In the genomic region with DNA sequence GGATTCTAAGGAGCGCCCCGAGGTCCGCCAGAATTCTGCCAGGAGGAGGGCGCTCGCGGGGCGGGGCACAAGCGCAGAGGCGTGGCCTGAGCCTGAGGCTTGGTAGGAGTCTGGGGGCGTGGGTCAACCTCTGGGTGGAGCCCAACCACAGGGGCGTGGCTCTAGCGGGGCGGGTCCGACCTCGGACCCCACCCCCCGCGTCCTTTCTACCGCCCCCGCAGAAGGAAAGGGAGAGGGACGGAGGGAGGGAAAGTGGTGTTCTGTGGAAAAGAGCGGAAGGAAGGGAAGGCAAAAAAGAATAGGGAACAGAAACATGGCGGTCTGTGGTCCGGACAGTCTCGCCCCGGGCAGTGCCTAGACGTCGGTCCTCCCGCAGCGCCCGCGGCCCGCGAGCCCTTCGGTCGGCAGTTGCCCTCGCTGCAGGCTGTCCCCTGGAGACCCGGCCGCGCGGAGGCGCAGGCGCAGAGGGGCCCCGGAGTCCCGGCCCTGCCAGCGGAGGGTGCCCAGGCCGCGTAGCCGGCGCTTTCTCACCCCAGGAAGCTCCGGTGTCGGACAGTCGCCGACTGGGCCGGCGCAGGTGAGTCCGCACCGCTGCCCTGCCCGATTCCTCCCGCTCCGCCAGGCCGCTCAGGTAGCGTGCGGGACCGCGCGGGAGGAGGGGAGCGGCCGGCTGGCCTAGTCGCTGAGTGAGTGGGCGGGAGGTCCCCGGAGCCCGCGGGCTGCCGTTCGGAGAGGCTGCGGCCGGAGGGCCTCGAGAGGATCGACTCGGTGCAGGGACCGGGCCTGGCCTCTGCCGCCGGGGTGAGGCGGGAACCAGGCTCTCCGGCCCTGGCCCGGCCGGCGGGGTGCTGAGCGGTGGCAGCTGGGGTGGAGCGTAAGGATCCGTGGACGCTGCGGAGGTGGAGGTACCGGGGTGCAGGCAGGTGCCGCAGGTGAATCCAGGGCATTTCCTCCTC, we compare ENCODE assay signal across 8 mouse cellular contexts. TPM values are rescaled to one million over a fixed set of nuclear protein-coding genes. Genes with fewer than 3 reads are reported as not detected.
DNase-seq lines count a peak whose midpoint lies in the region; ATAC-seq and TF ChIP-seq lines count a peak whose summit lies in the region.

A gene (plus strand): TSS at position 220 of the 956 bp plus-strand sequence.

- peak within 1 kb of the TSS; percentile 88 for H3K9ac ChIP-seq in embryonic facial prominence, embryonic 14.5 days (ENCODE audit: low read depth, low read length)
- H3K9ac ChIP-seq in limb, embryonic 14.5 days (ENCODE audit: low read depth, low read length, severe bottlenecking) = peak within 1 kb of the TSS; percentile 95
- H3K9ac ChIP-seq in midbrain, postnatal 0 days (replicated peaks; ENCODE audit: low read length, poor library complexity, severe bottlenecking) = peak within 1 kb of the TSS; percentile 95

- peak within 1 kb of the TSS; percentile 79 for H3K27ac ChIP-seq in embryonic facial prominence, embryonic 14.5 days (replicated peaks; ENCODE audit: low read depth, low read length)
- peak within 1 kb of the TSS; percentile 79 for H3K27ac ChIP-seq in limb, embryonic 14.5 days (replicated peaks; ENCODE audit: low read depth, low read length)
- peak within 1 kb of the TSS; percentile 76 for H3K27ac ChIP-seq in midbrain, postnatal 0 days (ENCODE audit: low read depth, low read length)

- no peaks in the 10 kb centered on the region for H3K27me3 ChIP-seq in embryonic facial prominence, embryonic 14.5 days (replicated peaks; ENCODE audit: control insufficient read depth, insufficient read depth, low read length)
- H3K27me3 ChIP-seq in limb, embryonic 14.5 days (ENCODE audit: control insufficient read depth, insufficient read depth, low read length) = no peaks in the 10 kb centered on the region
- no peaks in the 10 kb centered on the region for H3K27me3 ChIP-seq in midbrain, postnatal 0 days (ENCODE audit: insufficient read depth, low read length)

- TF ChIP-seq POLR2A in limb, embryonic 14.5 days (IDR thresholded peaks at IDR 0.05; ENCODE audit: borderline replicate concordance, extremely low read depth, insufficient read depth, insufficient read length) = peak; percentile 38; the same call in 1 of the 2 replicates

- peak within 1 kb of the TSS; percentile 72 for H3K4me2 ChIP-seq in embryonic facial prominence, embryonic 14.5 days (ENCODE audit: low read depth, low read length)
- H3K4me2 ChIP-seq in limb, embryonic 14.5 days (replicated peaks; ENCODE audit: low read depth, low read length, severe bottlenecking) = peak within 1 kb of the TSS; percentile 86
- peak within 1 kb of the TSS; percentile 96 for H3K4me2 ChIP-seq in midbrain, postnatal 0 days (ENCODE audit: low read depth, low read length, poor library complexity, severe bottlenecking)

- H3K4me1 ChIP-seq in embryonic facial prominence, embryonic 14.5 days (ENCODE audit: control insufficient read depth, insufficient read depth, low read length) = peaks cover 12% of the 10 kb centered on the region
- peaks cover 7% of the 10 kb centered on the region; the same call in 1 of the 2 replicates for H3K4me1 ChIP-seq in limb, embryonic 14.5 days (ENCODE audit: control insufficient read depth, insufficient read depth, low read length)
- peaks cover 4% of the 10 kb centered on the region; the same call in 1 of the 2 replicates for H3K4me1 ChIP-seq in midbrain, postnatal 0 days (ENCODE audit: insufficient read depth, low read length)

- peak; percentile 89 for DNase-seq in 3T3-L1 (ENCODE audit: low read depth, low spot score)
- peak; percentile 91 to 93 for DNase-seq in adrenal gland, postnatal 4 days (ENCODE audit: low spot score in 2 of 2)
- DNase-seq in embryonic facial prominence, embryonic 14.5 days (ENCODE audit: low spot score) = peak; percentile 97
- peak; percentile 93 for DNase-seq in heart, adult 8-10 months (ENCODE audit: low spot score)
- DNase-seq in kidney, adult 9 months = peak; percentile 97
- peak; percentile 96 for DNase-seq in limb, embryonic 14.5 days (ENCODE audit: low spot score)
- DNase-seq in midbrain, postnatal 0 days (ENCODE audit: low spot score) = peak; percentile 94
- peak; percentile 85 to 88 for DNase-seq in spleen, postnatal 14 days (ENCODE audit: low spot score in 2 of 2)

- no peaks in the 10 kb centered on the region for H3K36me3 ChIP-seq in embryonic facial prominence, embryonic 14.5 days (ENCODE audit: control insufficient read depth, insufficient read depth, low read length)
- H3K36me3 ChIP-seq in limb, embryonic 14.5 days (ENCODE audit: control insufficient read depth, insufficient read depth, low read length) = no peaks in the 10 kb centered on the region
- H3K36me3 ChIP-seq in midbrain, postnatal 0 days (ENCODE audit: insufficient read depth, low read length) = no peaks in the 10 kb centered on the region

- H3K4me3 ChIP-seq in embryonic facial prominence, embryonic 14.5 days (ENCODE audit: low read depth, low read length) = peak within 1 kb of the TSS; percentile 65
- peak within 1 kb of the TSS; percentile 98 for H3K4me3 ChIP-seq in limb, embryonic 14.5 days (replicated peaks; ENCODE audit: low read length)
- H3K4me3 ChIP-seq in midbrain, postnatal 0 days (ENCODE audit: low read depth, low read length) = peak within 1 kb of the TSS; percentile 99

- 0 out of 2 replicates have a peak, but pooled peaks cover 3% of the 10 kb centered on the region for H3K9me3 ChIP-seq in embryonic facial prominence, embryonic 14.5 days (ENCODE audit: control insufficient read depth, low read length)
- H3K9me3 ChIP-seq in limb, embryonic 14.5 days (ENCODE audit: control insufficient read depth, low read length) = no peaks in the 10 kb centered on the region
- no peaks in the 10 kb centered on the region for H3K9me3 ChIP-seq in midbrain, postnatal 0 days (ENCODE audit: low read length)

- TF ChIP-seq CTCF in midbrain, postnatal 0 days (IDR thresholded peaks at IDR 0.05) = peak; percentile 61

- ATAC-seq in embryonic facial prominence, embryonic 14.5 days (ENCODE audit: low read depth) = peak; percentile 97
- ATAC-seq in limb, embryonic 14.5 days (ENCODE audit: low FRiP score, low read depth) = peak; percentile 98
- ATAC-seq in midbrain, postnatal 0 days (ENCODE audit: low FRiP score) = peak; percentile 92

- WGBS in embryonic facial prominence, embryonic 14.5 days = under 1% methylated on average over 62 of the region's 95 CpGs
- under 1% methylated on average over 68 of the region's 95 CpGs for WGBS in limb, embryonic 14.5 days
- WGBS in midbrain, postnatal 0 days = under 1% methylated on average over 88 of the region's 95 CpGs

RNA-seq across cellular contexts. Expression of the gene that starts here (rescaled TPM):
- total RNA-seq in adrenal gland, postnatal 4 days (2021) = 10 to 100 TPM; 44.4 to 46.0 TPM
- 7.5 and 8.3 TPM in 2 replicates for polyA plus RNA-seq in embryonic facial prominence, embryonic 14.5 days (2014; fragmentation: Nextera tagmentation; extraction: Ambion mirVana)
- 10 to 100 TPM; 31.8 to 40.0 (median 36.5) TPM for total RNA-seq in heart, adult 8-10 months (2022)
- polyA plus RNA-seq in limb, embryonic 14.5 days (2012; rRNA removed) = 10.4 and 11.9 TPM in 2 replicates
- polyA plus RNA-seq in limb, embryonic 14.5 days (2014; fragmentation: Nextera tagmentation; extraction: Ambion mirVana) = 8.7 and 11.0 TPM in 2 replicates
- 9.5 and 22.6 TPM in 2 replicates for total RNA-seq in midbrain, postnatal 0 days (2014; rRNA removed)
- 1.4 and 2.6 TPM in 2 replicates for polyA plus RNA-seq in midbrain, postnatal 0 days (2015; fragmentation: Nextera tagmentation; extraction: Ambion mirVana)

Comparison
In these comparisons a context has a peak if more than half of its experiments do, and no peak if none do; other contexts are left out.
1. Peak in every context shown above with its lines: DNase-seq, ATAC-seq, H3K4me3 ChIP-seq and H3K27ac ChIP-seq.